Mouse (Mus musculus) layer of hippocampus, postnatal 14 days (tissue): ENCODE measurements around the gene Vps13d. TPM values are rescaled to one million over a fixed set of nuclear protein-coding genes. Genes with fewer than 3 reads are reported as not detected.

ENCODE experiments used
- DNase-seq, 2 experiments: peaks; one replicate each; pipeline ENCODE4 v3.0.0; 2021 to 2022; ENCODE audit warnings: low spot score in 2 of 2, mixed read lengths in 1 of 2
- long read RNA-seq, 2 experiments: library from polyadenylated mRNA; stranded (forward); transcript quantifications; one replicate each; pipeline ENCODE4 v2.0.0; 2021
- total RNA-seq, 2 experiments: library from RNA; stranded (reverse); gene quantifications; 2 replicates each; pipeline ENCODE4 v1.2.3; 2021

Vps13d gene
- total RNA-seq = 10 to 100 TPM; 68.2 to 75.9 TPM
- long read RNA-seq, experiment 1, partial matches to known transcripts = 1 of 2 reads
- long read RNA-seq, experiment 1, other reads (novel, unspliced or antisense) = 1 of 2 reads
- long read RNA-seq, experiment 2, partial matches to known transcripts = 4 of 7 reads
- long read RNA-seq, experiment 2, other reads (novel, unspliced or antisense) = 3 of 7 reads

- DNase-seq = peak; percentile 87 to 92
Observed at GRCm38 (mm10) chr4:145194559-145195162, at the start of gene Vps13d. TSS of gene Vps13d (minus strand) at chr4:145195005.

GRCm38 (mm10) chr4:145242719-145243350 lies 48.0 kb upstream of the Vps13d start:
- DNase-seq = no peak

DNA sequence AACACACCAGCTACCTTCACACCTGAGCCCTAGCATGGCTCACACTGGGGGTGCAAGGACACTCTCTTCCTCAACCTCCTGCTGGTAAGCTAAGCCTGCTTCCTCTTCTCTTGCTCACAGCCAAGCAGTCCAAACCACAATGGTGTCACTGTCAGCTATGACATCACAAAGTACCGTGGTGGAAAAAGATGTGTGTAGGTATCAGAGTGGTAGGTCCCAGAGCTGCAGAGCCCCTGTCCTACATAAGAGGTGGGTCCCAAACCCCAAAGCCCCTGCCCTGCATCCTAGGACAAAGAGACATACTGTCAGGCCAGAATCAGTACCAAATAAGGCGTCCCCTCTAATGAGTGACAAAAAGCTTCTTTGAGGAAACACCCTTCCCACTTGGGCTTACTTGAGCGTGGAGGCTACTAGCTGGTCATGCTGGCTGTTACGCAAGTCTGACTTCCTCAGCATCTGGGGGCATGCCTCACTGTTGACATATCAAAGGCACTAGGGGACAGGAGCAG lies 46.0 kb upstream of the Vps13d start:
- no peak for DNase-seq

GRCm38 (mm10) chr4:145239049-145239830 lies 44.4 kb upstream of the Vps13d start:
- peak; percentile 45 to 48 for DNase-seq

GRCm38 (mm10) chr4:145236027-145236426 lies 41.2 kb upstream of the Vps13d start:
- DNase-seq = no peak

DNA sequence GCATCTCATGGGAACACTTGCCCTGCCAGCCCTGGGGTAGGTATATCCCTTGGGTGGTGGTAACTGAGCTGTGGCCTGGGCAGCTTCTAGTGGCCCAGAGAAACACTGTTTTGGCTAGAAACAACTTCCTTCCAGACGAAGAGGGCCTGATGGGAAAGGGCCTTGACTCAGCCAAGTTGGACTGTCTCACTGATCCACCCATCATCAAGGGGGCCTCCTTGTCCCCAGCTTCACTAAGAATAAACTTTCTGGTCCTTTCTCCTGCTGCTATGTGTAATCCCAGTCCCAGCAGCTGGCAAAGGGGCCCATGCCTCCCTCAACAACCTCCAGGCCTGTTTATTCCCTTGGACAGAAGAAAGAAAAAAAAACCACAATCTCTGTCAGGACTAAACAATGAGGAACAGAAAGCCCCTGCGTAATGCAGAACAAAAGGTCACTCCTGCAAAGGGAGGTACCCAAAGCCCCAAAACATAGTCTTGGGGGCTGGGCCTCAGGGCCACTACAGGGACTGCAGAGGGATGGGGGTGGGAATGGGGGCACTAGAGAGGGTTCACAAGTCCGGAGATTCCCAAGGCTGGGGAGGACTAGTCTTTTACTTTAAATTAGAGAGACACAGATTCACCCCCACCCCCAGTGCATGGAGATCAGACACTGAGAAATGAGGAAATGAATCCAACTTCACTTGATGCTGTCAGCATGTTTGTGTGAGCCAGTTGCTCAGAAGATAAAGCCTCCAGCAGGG lies 38.9 kb upstream of the Vps13d start:
- no peak for DNase-seq

DNA sequence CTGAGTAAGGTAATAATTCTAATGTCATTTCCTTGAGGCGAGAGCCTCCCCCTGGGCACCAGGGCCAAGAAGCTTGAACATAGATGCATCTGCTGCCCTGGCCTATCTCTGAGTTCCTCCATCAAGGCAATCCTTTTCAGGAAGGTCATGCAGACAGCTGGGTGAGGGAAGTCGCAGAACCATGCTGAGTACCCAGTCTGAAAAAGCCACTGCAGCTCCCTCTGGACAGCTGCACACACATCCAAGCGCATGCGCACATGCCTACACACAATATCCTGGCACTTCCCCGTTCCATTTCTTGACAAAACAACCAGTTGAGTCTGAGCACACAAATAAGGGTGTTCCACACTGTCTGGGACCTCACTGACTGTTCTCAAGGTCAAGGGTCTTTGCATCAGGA lies 36.9 kb upstream of the Vps13d start:
- no peak for DNase-seq

DNA sequence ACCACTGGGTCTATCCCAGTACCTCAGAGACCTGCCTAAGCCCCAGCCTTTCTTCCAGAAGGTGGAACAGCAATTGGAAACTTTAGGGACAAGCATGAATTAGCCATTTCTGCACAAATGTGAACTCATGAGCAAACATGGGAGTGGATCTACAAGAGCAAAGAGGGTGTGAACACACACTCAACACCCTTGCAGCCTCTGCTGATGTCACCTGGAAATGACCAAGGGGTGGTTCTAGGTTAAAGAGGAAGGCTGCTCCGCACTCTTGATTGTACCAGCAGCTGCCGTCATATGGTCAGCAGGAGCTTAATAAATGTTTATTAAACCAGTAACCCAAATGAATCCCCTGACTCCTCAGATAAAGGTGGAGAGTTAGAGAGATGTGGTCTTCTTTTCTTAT lies 35.8 kb upstream of the Vps13d start:
- no peak for DNase-seq

DNA sequence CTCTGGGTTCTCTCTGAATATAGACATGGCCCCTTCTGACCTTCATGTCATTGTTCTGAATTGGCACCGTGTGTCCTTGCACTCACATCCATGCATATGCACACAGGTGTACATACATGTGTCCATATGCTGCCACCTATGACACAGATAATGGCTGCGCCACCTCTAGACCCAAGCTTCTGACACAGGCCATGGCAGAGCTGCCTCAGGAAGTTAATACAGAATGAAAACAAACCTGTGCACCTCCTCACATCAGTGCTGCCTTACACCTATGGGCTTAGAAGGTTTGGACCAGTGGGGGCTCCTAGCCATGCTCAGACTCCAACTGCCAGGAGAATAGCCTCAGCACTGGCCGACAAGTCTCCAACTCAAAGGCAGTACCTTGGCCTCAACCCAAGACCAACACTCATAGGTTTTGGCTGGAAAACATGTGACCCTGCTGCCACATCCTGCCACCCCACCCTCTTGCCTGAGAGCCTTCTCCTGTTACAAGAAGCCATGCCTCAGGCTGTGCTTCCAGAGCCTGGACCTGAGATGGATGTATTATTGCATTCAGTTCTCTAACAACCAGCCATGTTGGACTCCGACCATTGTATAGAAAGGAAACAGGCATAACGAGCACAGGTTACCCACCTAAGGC lies 34.8 kb upstream of the Vps13d start:
- no peak for DNase-seq

DNA sequence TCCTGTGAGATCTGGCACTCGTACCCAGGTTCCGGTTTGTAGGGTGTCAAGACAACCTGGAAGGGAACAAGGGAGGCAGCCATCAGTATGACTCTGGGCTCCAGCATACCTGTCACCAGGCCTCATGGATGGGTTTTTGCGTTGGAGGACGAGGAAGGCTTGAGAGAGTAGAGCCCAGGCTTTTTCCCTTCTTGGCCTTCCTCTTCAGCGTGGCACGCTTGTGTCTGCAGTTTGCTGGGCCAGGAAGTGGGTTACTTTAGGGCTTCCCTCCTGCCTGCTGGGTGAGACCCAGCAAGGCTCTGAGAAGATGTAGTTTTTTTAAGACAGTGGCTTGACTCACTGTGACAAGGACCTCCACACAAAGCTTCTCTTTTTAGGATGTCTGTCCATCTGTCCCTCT lies 34.2 kb upstream of the Vps13d start:
- no peak for DNase-seq

GRCm38 (mm10) chr4:145224613-145225012 lies 29.8 kb upstream of the Vps13d start:
- DNase-seq = no peak

DNA sequence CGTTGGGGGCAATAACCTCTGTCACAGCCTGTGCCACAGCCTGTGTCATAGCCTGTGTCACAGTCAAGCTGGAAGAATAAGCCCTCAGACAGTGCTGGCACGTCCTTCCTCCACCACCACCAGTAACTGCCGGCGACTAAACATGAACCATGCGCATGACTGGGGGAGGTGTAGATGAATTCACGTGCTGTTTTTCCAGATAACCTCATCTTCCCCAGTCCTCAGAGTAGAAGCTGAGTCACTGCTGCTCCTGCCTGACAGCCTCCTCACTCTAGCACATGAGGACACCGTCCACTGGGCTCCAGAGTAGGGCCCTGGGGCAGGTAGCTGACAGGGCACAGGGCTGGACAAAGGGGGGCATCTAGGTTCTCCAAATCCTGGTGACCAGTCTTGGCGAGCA lies 27.3 kb upstream of the Vps13d start:
- DNase-seq = no peak

GRCm38 (mm10) chr4:145221379-145221778 lies 26.6 kb upstream of the Vps13d start:
- DNase-seq = no peak

GRCm38 (mm10) chr4:145220001-145220400 lies 25.2 kb upstream of the Vps13d start:
- no peak for DNase-seq

- no peak for DNase-seq
Observed at GRCm38 (mm10) chr4:145219240-145219985, 24.6 kb upstream of the Vps13d start.

DNA sequence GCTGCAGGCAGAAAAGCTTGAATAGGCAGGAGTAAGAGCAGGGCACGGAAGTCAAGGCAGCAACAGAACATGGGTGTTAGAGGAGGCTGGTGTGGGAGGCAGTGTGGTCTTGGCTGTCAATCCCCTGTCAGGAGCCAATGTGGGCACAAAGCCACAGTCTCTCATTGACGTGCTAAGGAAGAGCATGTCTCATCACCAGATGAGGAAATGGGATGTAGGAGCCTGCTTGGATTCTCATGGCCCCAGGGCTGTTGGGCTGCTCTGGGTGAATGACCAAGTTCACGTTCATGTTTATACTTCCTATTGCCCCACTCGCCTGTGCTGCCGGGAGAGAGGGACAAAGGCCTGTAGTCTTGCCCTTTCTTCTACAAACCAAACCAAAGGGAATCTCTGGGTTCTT lies 23.0 kb upstream of the Vps13d start:
- DNase-seq = no peak

- no peak for DNase-seq
Observed at GRCm38 (mm10) chr4:145217046-145217445, 22.2 kb upstream of the Vps13d start.

DNA sequence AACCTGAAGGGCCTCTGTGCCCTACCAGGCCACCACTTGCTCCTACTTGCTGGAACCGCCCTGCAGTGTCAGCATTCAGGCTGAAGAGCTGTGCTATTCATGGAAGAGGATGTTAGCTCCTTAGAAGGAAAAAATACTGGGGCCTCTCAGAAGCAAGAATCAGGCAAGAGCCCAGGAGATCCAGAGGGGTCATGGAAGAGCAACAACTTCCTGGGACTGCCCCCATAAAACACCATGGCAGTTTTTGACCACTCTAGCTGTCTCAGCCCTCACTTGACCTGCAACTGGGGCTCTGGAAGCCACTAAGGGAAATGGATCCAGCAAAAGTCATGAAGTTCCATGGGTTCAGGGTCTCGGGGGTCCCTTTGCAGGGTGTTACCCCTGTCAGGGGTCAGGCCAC lies 20.6 kb upstream of the Vps13d start:
- no peak for DNase-seq

- DNase-seq = no peak
Observed at GRCm38 (mm10) chr4:145214786-145215174, 20.0 kb upstream of the Vps13d start.
